Comparison of ENCODE assay signal across 11 mouse cellular contexts in the genomic region with DNA sequence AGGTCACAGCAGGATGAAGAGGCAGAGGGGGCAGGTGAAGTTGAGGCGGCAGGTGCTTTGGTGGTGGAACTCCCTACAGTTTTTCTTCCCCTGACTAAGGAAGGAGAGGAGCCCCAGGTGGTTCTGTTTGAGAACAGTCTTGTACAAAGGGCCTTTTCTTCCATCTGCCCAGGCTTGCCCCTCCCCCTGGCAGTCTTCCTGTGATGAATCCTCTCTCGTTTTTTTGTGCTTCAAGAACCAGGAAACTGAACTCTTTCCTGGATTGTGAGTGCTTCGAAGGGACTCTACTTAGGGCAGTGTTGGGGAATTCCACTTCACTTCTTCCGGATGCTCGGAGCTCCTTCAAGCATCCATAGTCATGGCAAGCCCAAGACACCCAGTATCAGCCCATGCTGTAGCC. TPM values are rescaled to one million over a fixed set of nuclear protein-coding genes. Genes with fewer than 3 reads are reported as not detected.
DNase-seq lines count a peak whose midpoint lies in the region; ATAC-seq lines count a peak whose summit lies in the region.
"Had no signal": no experiment of that assay in that cellular context is flagged by ENCODE, and none has a peak within 500 bp of the region (broad histone marks: within the 10 kb centered on the region; RNA-seq: fewer than 3 reads in every experiment).

No protein-coding gene starts in this region.

- 0 out of 2 replicates have a peak overlapping the region, but pooled peaks have one; percentile 12 for H3K4me3 ChIP-seq in forebrain, embryonic 10.5 days
- H3K4me3 ChIP-seq in forebrain, embryonic 16.5 days (replicated peaks; ENCODE audit: low read length): no peak overlapping the region
- no peak overlapping the region for H3K4me3 ChIP-seq in lung, embryonic 16.5 days (ENCODE audit: low read length)
- no peak overlapping the region for H3K4me3 ChIP-seq in embryonic facial prominence, embryonic 13.5 days

- peaks cover 41% of the 10 kb centered on the region for H3K4me1 ChIP-seq in forebrain, embryonic 10.5 days
- H3K4me1 ChIP-seq in forebrain, embryonic 16.5 days (replicated peaks; ENCODE audit: control insufficient read depth, insufficient read depth, low read length): peaks cover 15% of the 10 kb centered on the region
- H3K4me1 ChIP-seq in lung, embryonic 16.5 days (replicated peaks; ENCODE audit: control insufficient read depth, insufficient read depth, low read length): peaks cover 22% of the 10 kb centered on the region
- peaks cover 31% of the 10 kb centered on the region for H3K4me1 ChIP-seq in embryonic facial prominence, embryonic 13.5 days

- H3K4me2 ChIP-seq in forebrain, embryonic 16.5 days (ENCODE audit: low read length): no peak overlapping the region
- peak overlapping the region; percentile 33; the same call in 1 of the 2 replicates for H3K4me2 ChIP-seq in lung, embryonic 16.5 days (ENCODE audit: low read depth, low read length)
- H3K4me2 ChIP-seq in embryonic facial prominence, embryonic 13.5 days: 0 out of 2 replicates have a peak overlapping the region, but pooled peaks have one; percentile 0
- H3K4me2 ChIP-seq: heart, embryonic 11.5 days had no signal

- peaks cover 49% of the 10 kb centered on the region for H3K36me3 ChIP-seq in forebrain, embryonic 10.5 days (replicated peaks)
- peaks cover 17% of the 10 kb centered on the region for H3K36me3 ChIP-seq in forebrain, embryonic 16.5 days (ENCODE audit: control insufficient read depth, insufficient read depth)
- H3K36me3 ChIP-seq in lung, embryonic 16.5 days (ENCODE audit: control insufficient read depth, insufficient read depth, low read length): peaks cover 20% of the 10 kb centered on the region
- peaks cover 43% of the 10 kb centered on the region for H3K36me3 ChIP-seq in embryonic facial prominence, embryonic 13.5 days

- H3K9ac ChIP-seq in forebrain, embryonic 16.5 days (replicated peaks; ENCODE audit: low read depth, low read length): no peak overlapping the region
- no peak overlapping the region for H3K9ac ChIP-seq in lung, embryonic 16.5 days (ENCODE audit: low read length)
- H3K9ac ChIP-seq in embryonic facial prominence, embryonic 13.5 days: 0 out of 2 replicates have a peak overlapping the region, but pooled peaks have one; percentile 21

- ATAC-seq in forebrain, embryonic 16.5 days: no peak
- ATAC-seq in lung, embryonic 16.5 days (ENCODE audit: low read depth): no peak
- no peak for ATAC-seq in embryonic facial prominence, embryonic 13.5 days (ENCODE audit: insufficient number of reproducible peaks, insufficient read depth, low FRiP score, low TSS enrichment, low read depth)

- H3K9me3 ChIP-seq in forebrain, embryonic 10.5 days: no peaks in the 10 kb centered on the region
- no peaks in the 10 kb centered on the region for H3K9me3 ChIP-seq in forebrain, embryonic 16.5 days (ENCODE audit: control insufficient read depth, low read length)
- no peaks in the 10 kb centered on the region for H3K9me3 ChIP-seq in lung, embryonic 16.5 days (ENCODE audit: control insufficient read depth, low read length)
- H3K9me3 ChIP-seq in embryonic facial prominence, embryonic 13.5 days: no peaks in the 10 kb centered on the region

- no peak for DNase-seq in forebrain, embryonic 10.5 days (ENCODE audit: extremely low spot score, low spot score)
- no peak for DNase-seq in lung, postnatal 4 days
- peak; percentile 59 for DNase-seq in testis, postnatal 10 days (ENCODE audit: low spot score)
- DNase-seq in cerebellum, postnatal 25 days: no peak
- no peak for DNase-seq in spleen, postnatal 4 days (ENCODE audit: low spot score in 2 of 2)
- DNase-seq: liver had no signal

- 0 out of 2 replicates have a peak overlapping the region, but pooled peaks have one; percentile 13 for H3K27ac ChIP-seq in forebrain, embryonic 10.5 days
- no peak overlapping the region for H3K27ac ChIP-seq in forebrain, embryonic 16.5 days (ENCODE audit: low read length)
- peak overlapping the region; percentile 47 for H3K27ac ChIP-seq in lung, embryonic 16.5 days (ENCODE audit: low read length)
- H3K27ac ChIP-seq in embryonic facial prominence, embryonic 13.5 days: no peak overlapping the region

- 26% methylated on average over 5 of the region's 5 CpGs for WGBS in forebrain, embryonic 10.5 days
- 12% methylated on average over 5 of the region's 5 CpGs for WGBS in forebrain, embryonic 16.5 days
- WGBS in lung, embryonic 16.5 days: 16% methylated on average over 5 of the region's 5 CpGs
- 13% methylated on average over 5 of the region's 5 CpGs for WGBS in embryonic facial prominence, embryonic 13.5 days

- H3K27me3 ChIP-seq in forebrain, embryonic 10.5 days (ENCODE audit: poor library complexity, severe bottlenecking): 0 out of 2 replicates have a peak, but pooled peaks cover 6% of the 10 kb centered on the region
- H3K27me3 ChIP-seq in forebrain, embryonic 16.5 days (replicated peaks; ENCODE audit: control insufficient read depth, insufficient read depth, low read length): no peaks in the 10 kb centered on the region
- H3K27me3 ChIP-seq in lung, embryonic 16.5 days (ENCODE audit: control insufficient read depth, insufficient read depth, low read depth, low read length): no peaks in the 10 kb centered on the region
- no peaks in the 10 kb centered on the region for H3K27me3 ChIP-seq in embryonic facial prominence, embryonic 13.5 days

RNA-seq across cellular contexts. Expression of a gene that starts 2.0 kb away (rescaled TPM):
- 0.79 and 1.0 TPM in 2 replicates for polyA plus RNA-seq in forebrain, embryonic 10.5 days (2016; fragmentation: Nextera tagmentation; extraction: Ambion mirVana)
- 2.0 and 2.7 TPM in 2 replicates for polyA plus RNA-seq in forebrain, embryonic 16.5 days (2015; fragmentation: Nextera tagmentation; extraction: Ambion mirVana)
- polyA plus RNA-seq in lung, embryonic 16.5 days (2015; fragmentation: Nextera tagmentation; extraction: Ambion mirVana): 4.2 and 4.8 TPM in 2 replicates
- 2.6 and 3.5 TPM in 2 replicates for polyA plus RNA-seq in embryonic facial prominence, embryonic 13.5 days (2015; fragmentation: Nextera tagmentation; extraction: Ambion mirVana)

RNA-seq across cellular contexts. Expression of a gene that starts 2.0 kb away (rescaled TPM):
- polyA plus RNA-seq in forebrain, embryonic 10.5 days (2016; fragmentation: Nextera tagmentation; extraction: Ambion mirVana): 57.7 and 60.3 TPM in 2 replicates
- polyA plus RNA-seq in forebrain, embryonic 16.5 days (2015; fragmentation: Nextera tagmentation; extraction: Ambion mirVana): 35.0 and 35.4 TPM in 2 replicates
- 37.2 and 41.9 TPM in 2 replicates for polyA plus RNA-seq in lung, embryonic 16.5 days (2015; fragmentation: Nextera tagmentation; extraction: Ambion mirVana)
- 43.8 and 49.0 TPM in 2 replicates for polyA plus RNA-seq in embryonic facial prominence, embryonic 13.5 days (2015; fragmentation: Nextera tagmentation; extraction: Ambion mirVana)

RNA-seq across cellular contexts. Expression of a gene that starts 8.2 kb away (rescaled TPM):
- 9.7 and 11.0 TPM in 2 replicates for polyA plus RNA-seq in forebrain, embryonic 10.5 days (2016; fragmentation: Nextera tagmentation; extraction: Ambion mirVana)
- polyA plus RNA-seq in forebrain, embryonic 16.5 days (2015; fragmentation: Nextera tagmentation; extraction: Ambion mirVana): 143 and 193 TPM in 2 replicates
- 1.5 and 1.9 TPM in 2 replicates for polyA plus RNA-seq in lung, embryonic 16.5 days (2015; fragmentation: Nextera tagmentation; extraction: Ambion mirVana)
- 4.6 and 4.9 TPM in 2 replicates for polyA plus RNA-seq in embryonic facial prominence, embryonic 13.5 days (2015; fragmentation: Nextera tagmentation; extraction: Ambion mirVana)

RNA-seq across cellular contexts. Expression of a gene that starts 9.5 kb away (rescaled TPM):
- polyA plus RNA-seq in forebrain, embryonic 10.5 days (2016; fragmentation: Nextera tagmentation; extraction: Ambion mirVana): 162 and 167 TPM in 2 replicates
- polyA plus RNA-seq in forebrain, embryonic 16.5 days (2015; fragmentation: Nextera tagmentation; extraction: Ambion mirVana): 83.7 and 85.5 TPM in 2 replicates
- 66.9 and 67.9 TPM in 2 replicates for polyA plus RNA-seq in lung, embryonic 16.5 days (2015; fragmentation: Nextera tagmentation; extraction: Ambion mirVana)
- 74.2 and 81.6 TPM in 2 replicates for polyA plus RNA-seq in embryonic facial prominence, embryonic 13.5 days (2015; fragmentation: Nextera tagmentation; extraction: Ambion mirVana)

RNA-seq across cellular contexts. Expression of a gene that starts 19.9 kb away (rescaled TPM):
- polyA plus RNA-seq in forebrain, embryonic 10.5 days (2016; fragmentation: Nextera tagmentation; extraction: Ambion mirVana): 0.43 and 0.69 TPM in 2 replicates
- polyA plus RNA-seq in forebrain, embryonic 16.5 days (2015; fragmentation: Nextera tagmentation; extraction: Ambion mirVana): not detected in 2 replicates
- 0.35 TPM in 1 of 2 replicates, not detected in the other for polyA plus RNA-seq in lung, embryonic 16.5 days (2015; fragmentation: Nextera tagmentation; extraction: Ambion mirVana)
- 0.20 and 0.23 TPM in 2 replicates for polyA plus RNA-seq in embryonic facial prominence, embryonic 13.5 days (2015; fragmentation: Nextera tagmentation; extraction: Ambion mirVana)
- polyA plus RNA-seq: heart, embryonic 11.5 days; stomach, embryonic 14.5 days had no signal

Comparison
In these comparisons a context has a peak if more than half of its experiments do, and no peak if none do; other contexts are left out.
1. H3K27ac ChIP-seq: peak in forebrain, embryonic 10.5 days (single experiment) and lung, embryonic 16.5 days (single experiment); none in forebrain, embryonic 16.5 days (single experiment) and embryonic facial prominence, embryonic 13.5 days (single experiment).
2. RNA of a gene that starts 8.2 kb away (polyA plus RNA-seq): 143 to 193 TPM in forebrain, embryonic 16.5 days; 9.7 to 11.0 TPM in forebrain, embryonic 10.5 days, 4.6 to 4.9 TPM in embryonic facial prominence, embryonic 13.5 days and 1.5 to 1.9 TPM in lung, embryonic 16.5 days; every median in the first group is over 10 times any median in the second.